Mouse (Mus musculus): Measurements from ENCODE around the gene Elf3. TPM values are rescaled to one million over a fixed set of nuclear protein-coding genes. Genes with fewer than 3 reads are reported as not detected.
A peak's percentile ranks its signal among the peaks of the same experiment; 100 is the strongest.

Gene Elf3
- polyA plus RNA-seq (2015; fragmentation: Nextera tagmentation; extraction: Ambion mirVana), result 152 and 162 TPM in 2 replicates

GRCm38 (mm10) chr1:135258380-135259127 lies at the start of gene Elf3:
Gene Elf3 (minus strand): TSS chr1:135258568.
- H3K4me2 ChIP-seq (replicated peaks; ENCODE audit: low read depth), result peak within 1 kb of the TSS; percentile 61
- WGBS, result 14% methylated on average over 19 of the region's 19 CpGs
- peak within 1 kb of the TSS; percentile 68 for H3K9ac ChIP-seq (ENCODE audit: low read length)
- H3K27me3 ChIP-seq (ENCODE audit: control insufficient read depth, insufficient read depth, low read length), result no peaks in the 10 kb centered on the region
- peak within 1 kb of the TSS; percentile 93 for H3K27ac ChIP-seq (replicated peaks)
- TF ChIP-seq EP300 (optimal IDR thresholded peaks at IDR 0.05), result no peak
- no peak for TF ChIP-seq CTCF (IDR thresholded peaks at IDR 0.05; ENCODE audit: low read depth)
- peak within 1 kb of the TSS; percentile 44 for H3K4me3 ChIP-seq (ENCODE audit: low read depth, low read length)
- 0 out of 2 replicates have a peak, but pooled peaks cover 2% of the 10 kb centered on the region for H3K4me1 ChIP-seq (replicated peaks; ENCODE audit: control insufficient read depth, insufficient read depth)
- H3K36me3 ChIP-seq (ENCODE audit: control insufficient read depth, insufficient read depth, low read length), result peaks cover 6% of the 10 kb centered on the region; the same call in 1 of the 2 replicates
- DNase-seq (ENCODE audit: low spot score) (peak; percentile 96), ATAC-seq (ENCODE audit: low FRiP score, low TSS enrichment) (peak; percentile 92)
- H3K9me3 ChIP-seq (ENCODE audit: control insufficient read depth, low read length), result no peaks in the 10 kb centered on the region

GRCm38 (mm10) chr1:135290908-135291307 lies 32.5 kb upstream of the Elf3 start:
- no peak overlapping the region for H3K27ac ChIP-seq (replicated peaks)
- no peak overlapping the region for H3K4me3 ChIP-seq (ENCODE audit: low read depth, low read length)
- TF ChIP-seq CTCF (IDR thresholded peaks at IDR 0.05; ENCODE audit: low read depth) (no peak), EP300 (optimal IDR thresholded peaks at IDR 0.05) (no peak)
- no peaks in the 10 kb centered on the region for H3K36me3 ChIP-seq (ENCODE audit: control insufficient read depth, insufficient read depth, low read length)
- no peaks in the 10 kb centered on the region for H3K9me3 ChIP-seq (ENCODE audit: control insufficient read depth, low read length)
- no peak overlapping the region for H3K9ac ChIP-seq (ENCODE audit: low read length)
- no peak overlapping the region for H3K4me2 ChIP-seq (replicated peaks; ENCODE audit: low read depth)
- H3K27me3 ChIP-seq (ENCODE audit: control insufficient read depth, insufficient read depth, low read length), result no peaks in the 10 kb centered on the region
- no peaks in the 10 kb centered on the region for H3K4me1 ChIP-seq (replicated peaks; ENCODE audit: control insufficient read depth, insufficient read depth)
- 68% methylated on average over 5 of the region's 5 CpGs for WGBS
- DNase-seq (ENCODE audit: low spot score) (no peak), ATAC-seq (ENCODE audit: low FRiP score, low TSS enrichment) (no peak)

- Histone ChIP-seq H3K27me3 (ENCODE audit: control insufficient read depth, insufficient read depth, low read length) (no peaks in the 10 kb centered on the region), H3K9me3 (ENCODE audit: control insufficient read depth, low read length) (no peaks in the 10 kb centered on the region), H3K4me1 (replicated peaks; ENCODE audit: control insufficient read depth, insufficient read depth) (no peaks in the 10 kb centered on the region), H3K4me3 (ENCODE audit: low read depth, low read length) (no peak overlapping the region), H3K27ac (replicated peaks) (no peak overlapping the region), H3K4me2 (replicated peaks; ENCODE audit: low read depth) (no peak overlapping the region), H3K36me3 (ENCODE audit: control insufficient read depth, insufficient read depth, low read length) (no peaks in the 10 kb centered on the region), H3K9ac (ENCODE audit: low read length) (no peak overlapping the region)
- ATAC-seq (ENCODE audit: low FRiP score, low TSS enrichment) (no peak), DNase-seq (ENCODE audit: low spot score) (no peak)
- TF ChIP-seq CTCF (IDR thresholded peaks at IDR 0.05; ENCODE audit: low read depth), result no peak
- WGBS, result 60% methylated on average over 2 of the region's 2 CpGs
Measured at GRCm38 (mm10) chr1:135286311-135286710, 27.9 kb upstream of the Elf3 start.

DNA sequence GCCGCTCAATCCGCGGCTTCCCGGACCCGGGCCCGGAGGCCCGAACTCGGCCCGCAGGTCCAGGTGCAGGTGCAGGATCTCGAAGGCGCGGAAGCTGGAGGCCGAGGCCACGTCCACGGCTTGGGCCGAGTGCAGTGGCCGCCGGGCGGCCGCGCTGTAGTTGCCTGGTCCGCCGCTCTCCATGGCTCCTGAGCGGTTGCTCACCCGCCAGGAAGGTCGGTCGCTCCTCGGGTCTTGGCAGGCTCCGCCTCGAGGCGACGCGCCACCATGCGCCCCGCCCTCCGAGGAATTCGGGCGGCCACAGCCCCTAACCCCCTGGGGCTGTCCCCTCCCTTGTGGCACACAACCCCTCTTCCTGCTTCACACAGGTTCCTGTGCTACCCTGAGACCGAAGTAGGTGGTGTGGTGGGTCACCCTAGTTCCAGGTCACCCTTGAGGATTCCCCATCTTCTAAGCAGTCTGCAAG lies 25.5 kb upstream of the Elf3 start, which contains the start of gene Rnpep:
TSS of gene Rnpep (minus strand) at position 259 of the 466 bp plus-strand sequence.
- DNase-seq (ENCODE audit: low spot score), result peak; percentile 80
- WGBS, result under 1% methylated on average over 39 of the region's 39 CpGs
- Histone ChIP-seq H3K9ac (ENCODE audit: low read length) (peak within 1 kb of the TSS; percentile 97), H3K4me1 (replicated peaks; ENCODE audit: control insufficient read depth, insufficient read depth) (no peaks in the 10 kb centered on the region), H3K4me2 (replicated peaks; ENCODE audit: low read depth) (peak within 1 kb of the TSS; percentile 87), H3K27me3 (ENCODE audit: control insufficient read depth, insufficient read depth, low read length) (no peaks in the 10 kb centered on the region), H3K4me3 (ENCODE audit: low read depth, low read length) (peak within 1 kb of the TSS; percentile 83), H3K36me3 (ENCODE audit: control insufficient read depth, insufficient read depth, low read length) (no peaks in the 10 kb centered on the region), H3K27ac (replicated peaks) (peak within 1 kb of the TSS; percentile 97), H3K9me3 (ENCODE audit: control insufficient read depth, low read length) (no peaks in the 10 kb centered on the region)
- TF ChIP-seq EP300 (optimal IDR thresholded peaks at IDR 0.05) (no peak), CTCF (IDR thresholded peaks at IDR 0.05; ENCODE audit: low read depth) (peak; percentile 15; the same call in 1 of the 2 replicates)
- peak; percentile 81 for ATAC-seq (ENCODE audit: low FRiP score, low TSS enrichment)

DNA sequence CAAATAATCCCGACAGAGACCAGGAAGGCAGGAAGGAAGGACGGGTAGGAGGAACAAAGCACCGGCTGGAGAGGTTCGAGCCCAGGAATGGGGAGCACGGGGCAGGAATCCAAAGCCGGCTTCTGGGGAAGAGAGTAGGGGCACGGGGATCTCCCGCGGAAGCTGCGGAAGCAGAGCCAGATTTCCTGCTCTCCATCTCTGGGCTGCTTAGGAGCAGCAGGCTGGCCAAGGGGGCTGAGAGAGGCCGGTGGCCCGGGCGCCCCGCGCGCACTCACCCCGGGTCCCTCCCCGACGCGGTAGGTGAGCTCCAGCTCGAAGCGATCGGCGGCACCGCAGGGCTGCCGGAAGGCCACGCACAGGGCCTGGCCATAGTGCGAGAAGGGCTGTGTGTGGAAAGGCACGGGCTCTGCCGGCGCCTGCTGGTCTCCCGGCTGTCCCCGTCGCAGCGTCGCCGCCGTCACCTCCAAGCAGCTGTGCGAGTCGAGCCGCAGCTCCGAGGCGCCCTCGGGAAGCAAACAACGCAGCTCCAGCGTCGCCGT lies 25.0 kb upstream of the Elf3 start:
- Histone ChIP-seq H3K27me3 (ENCODE audit: control insufficient read depth, insufficient read depth, low read length) (no peaks in the 10 kb centered on the region), H3K27ac (replicated peaks) (peak overlapping the region; percentile 97), H3K9me3 (ENCODE audit: control insufficient read depth, low read length) (no peaks in the 10 kb centered on the region), H3K4me1 (replicated peaks; ENCODE audit: control insufficient read depth, insufficient read depth) (no peaks in the 10 kb centered on the region), H3K4me3 (ENCODE audit: low read depth, low read length) (peak overlapping the region; percentile 83), H3K4me2 (replicated peaks; ENCODE audit: low read depth) (peak overlapping the region; percentile 87), H3K9ac (ENCODE audit: low read length) (peak overlapping the region; percentile 97), H3K36me3 (ENCODE audit: control insufficient read depth, insufficient read depth, low read length) (peaks cover under 1% of the 10 kb centered on the region; the same call in 1 of the 2 replicates)
- under 1% methylated on average over 46 of the region's 48 CpGs for WGBS
- DNase-seq (ENCODE audit: low spot score) (peak; percentile 52), ATAC-seq (ENCODE audit: low FRiP score, low TSS enrichment) (peak; percentile 54)
- no peak for TF ChIP-seq CTCF (IDR thresholded peaks at IDR 0.05; ENCODE audit: low read depth)
- TF ChIP-seq EP300 (optimal IDR thresholded peaks at IDR 0.05), result no peak
